Mouse (Mus musculus) CH12.LX (cell line): ENCODE measurements at regions not wholly inside any gene's neighbourhood (a gene's known extent, or its start where the extent isn't known, plus 50 kb on each side); places are given as distances from the start of the nearest gene placed in this dataset.

Experiments used
- DNase-seq: peaks from one replicate; pipeline ENCODE4 v3.0.0-alpha.2; 2013; ENCODE audit errors: extremely low read depth
- H3K27ac ChIP-seq: 2 replicates; pipeline ENCODE4 v1.5.1; 2012; ENCODE audit warnings: low read depth, mild to moderate bottlenecking, control low read depth, moderate library complexity; ENCODE audit not compliant: insufficient read depth
- H3K27me3 ChIP-seq: replicated peaks from 2 replicates; pipeline ENCODE3; 2012; ENCODE audit warnings: inconsistent platforms
- H3K36me3 ChIP-seq, 2 experiments: replicated peaks in 1 of 2; 2 replicates each; pipeline versions ENCODE3 to v1.6.1; 2012; ENCODE audit warnings: inconsistent platforms in 1 of 2, low read length in 1 of 2, mild to moderate bottlenecking in 1 of 2, mixed read lengths in 1 of 2, moderate library complexity in 1 of 2; ENCODE audit not compliant: control insufficient read depth in 1 of 2, insufficient read depth in 1 of 2
- H3K4me1 ChIP-seq, 2 experiments: 2 replicates each; pipeline ENCODE4 v1.6.1; 2012; ENCODE audit warnings: inconsistent platforms in 1 of 2, moderate library complexity in 1 of 2; ENCODE audit not compliant: insufficient read depth in 2 of 2, control insufficient read depth in 1 of 2
- H3K4me2 ChIP-seq: 2 replicates; pipeline ENCODE4 v1.6.1; 2012; ENCODE audit warnings: low read depth, mild to moderate bottlenecking, control low read depth; ENCODE audit not compliant: poor library complexity, insufficient read depth, severe bottlenecking
- H3K4me3 ChIP-seq, 3 experiments: fragments of 150-350 bp in 1 of 3; sonication (generic) in 1 of 3; replicated peaks in 1 of 3; 2 replicates each; pipeline versions ENCODE3 to v1.5.1; 2011 to 2012; ENCODE audit warnings: low read depth in 2 of 3, low read length in 2 of 3, mild to moderate bottlenecking in 2 of 3, moderate library complexity in 2 of 3, control low read depth in 1 of 3, improper control_type of control experiment in 1 of 3, inconsistent platforms in 1 of 3, mixed read lengths in 1 of 3; ENCODE audit not compliant: poor library complexity in 1 of 3
- H3K79me2 ChIP-seq: replicated peaks from 2 replicates; pipeline ENCODE4 v1.6.1; 2012; ENCODE audit warnings: mild to moderate bottlenecking, moderate library complexity; ENCODE audit not compliant: control insufficient read depth, poor library complexity, insufficient read depth, severe bottlenecking; ENCODE audit errors: extremely low read depth
- H3K9ac ChIP-seq: 2 replicates; pipeline ENCODE4 v1.6.1; 2012; ENCODE audit warnings: low read depth, mild to moderate bottlenecking, control low read depth, moderate library complexity; ENCODE audit not compliant: insufficient read depth
- H3K9me3 ChIP-seq: replicated peaks from 2 replicates; pipeline ENCODE3; 2012; ENCODE audit warnings: low read length, inconsistent platforms, mixed read lengths
- CHD2 ChIP-seq: IDR thresholded peaks from 2 replicates; pipeline ENCODE4 v1.6.1; 2011; ENCODE audit warnings: low read length, improper control_type of control experiment
- E2F4 ChIP-seq: IDR thresholded peaks from 2 replicates; pipeline ENCODE4 v1.6.1; 2011; ENCODE audit warnings: low read depth, low read length, improper control_type of control experiment; ENCODE audit not compliant: insufficient replicate concordance
- EP300 ChIP-seq: IDR thresholded peaks from 2 replicates; pipeline ENCODE4 v1.6.1; 2011; ENCODE audit warnings: low read length, improper control_type of control experiment
- ETS1 ChIP-seq: conservative IDR thresholded peaks from 2 replicates; pipeline ENCODE4 v1.6.1; 2012; ENCODE audit warnings: low read depth, mild to moderate bottlenecking, inconsistent platforms, low read length, improper control_type of control experiment, moderate library complexity
- JUND ChIP-seq: conservative IDR thresholded peaks from 2 replicates; pipeline ENCODE4 v1.6.1; 2011; ENCODE audit warnings: low read depth, low read length, improper control_type of control experiment
- MEF2A ChIP-seq: IDR thresholded peaks from 2 replicates; pipeline ENCODE4 v1.6.1; 2014; ENCODE audit warnings: low read depth, mild to moderate bottlenecking, inconsistent platforms, low read length, improper control_type of control experiment, borderline replicate concordance
- NELFE ChIP-seq: IDR thresholded peaks from 2 replicates; pipeline ENCODE4 v1.6.1; 2011; ENCODE audit warnings: low read depth, low read length, improper control_type of control experiment
- NRF1 ChIP-seq: IDR thresholded peaks from 2 replicates; pipeline ENCODE4 v1.6.1; 2014; ENCODE audit warnings: low read depth, mild to moderate bottlenecking, inconsistent platforms, low read length, improper control_type of control experiment, moderate library complexity
- POLR2A ChIP-seq: IDR thresholded peaks from 2 replicates; pipeline ENCODE4 v1.6.1; 2011; ENCODE audit warnings: low read depth, mild to moderate bottlenecking, improper control_type of control experiment, low read length
- RAD21 ChIP-seq: IDR thresholded peaks from 2 replicates; pipeline ENCODE4 v1.6.1; 2011; ENCODE audit warnings: low read depth, mild to moderate bottlenecking, low read length, improper control_type of control experiment, moderate library complexity
- RCOR1 ChIP-seq: conservative IDR thresholded peaks from 2 replicates; pipeline ENCODE4 v1.6.1; 2012; ENCODE audit warnings: low read depth, mild to moderate bottlenecking, inconsistent platforms, low read length, improper control_type of control experiment
- SIN3A ChIP-seq: IDR thresholded peaks from 2 replicates; pipeline ENCODE4 v1.6.1; 2012; ENCODE audit warnings: low read length, improper control_type of control experiment, inconsistent platforms
- SMC3 ChIP-seq: IDR thresholded peaks from 2 replicates; pipeline ENCODE4 v1.6.1; 2011; ENCODE audit warnings: low read depth, low read length, improper control_type of control experiment
- TBP ChIP-seq: conservative IDR thresholded peaks from 2 replicates; pipeline ENCODE4 v1.6.1; 2011; ENCODE audit warnings: low read depth, low read length, improper control_type of control experiment
- TCF12 ChIP-seq: IDR thresholded peaks from 2 replicates; pipeline ENCODE4 v1.6.1; 2014; ENCODE audit warnings: low read depth, mild to moderate bottlenecking, inconsistent platforms, low read length, improper control_type of control experiment
- USF1 ChIP-seq: IDR thresholded peaks from 2 replicates; pipeline ENCODE4 v1.6.1; 2014; ENCODE audit warnings: low read depth, mild to moderate bottlenecking, inconsistent platforms, low read length, improper control_type of control experiment
- ZC3H11A ChIP-seq: IDR thresholded peaks from 2 replicates; pipeline ENCODE4 v1.6.1; 2012; ENCODE audit warnings: low read depth, mild to moderate bottlenecking, inconsistent platforms, low read length, improper control_type of control experiment
- ZMIZ1 ChIP-seq: IDR thresholded peaks from 2 replicates; pipeline ENCODE4 v1.6.1; 2012; ENCODE audit warnings: low read depth, mild to moderate bottlenecking, inconsistent platforms, low read length, improper control_type of control experiment
- dilution Hi-C: fragments of 300-500 bp; cut with MboI; formaldehyde crosslinking; loops from 2 replicates; pipeline ENCODE4 v1.14.3; 2020; ENCODE audit warnings: low sequenced_read_pairs; ENCODE audit not compliant: extremely low pct_unique_long_range_greater_than_20kb, extremely low pct_ligation_motif_present
- in situ Hi-C: fragments of 300-500 bp; cut with MboI; formaldehyde crosslinking; loops from 3 replicates; pipeline ENCODE4 v1.14.3; 2019; ENCODE audit warnings: low sequenced_read_pairs, low pct_ligation_motif_present, low pct_unique_long_range_greater_than_20kb, mixed read lengths

DNA sequence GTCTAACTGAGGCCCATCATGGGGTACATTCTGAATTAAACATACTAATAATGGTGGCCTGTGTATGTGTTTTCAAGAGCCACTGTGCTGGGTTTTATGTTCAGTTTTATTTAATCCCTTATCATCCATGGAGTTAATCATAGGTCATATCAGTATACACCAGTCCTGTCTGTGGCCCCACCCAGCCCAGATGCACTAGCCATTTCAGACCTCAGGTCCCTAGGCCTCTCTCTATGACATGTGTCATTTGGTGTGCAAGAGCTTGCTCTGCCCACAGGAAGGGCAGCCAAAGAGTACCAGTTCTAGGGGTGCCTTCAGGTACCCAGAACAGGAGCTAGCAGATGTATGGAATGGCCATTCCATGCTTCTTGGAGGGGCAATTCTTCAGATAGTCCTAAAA is 437.7 kb downstream of the Bcl11a start:
- no peaks in the 10 kb centered on the region for H3K27me3 ChIP-seq
- H3K79me2 ChIP-seq = no peaks in the 10 kb centered on the region
- H3K36me3 ChIP-seq = no peaks in the 10 kb centered on the region
- in situ Hi-C loops = no loop called here
- dilution Hi-C loops = no loop called here
- TF ChIP-seq NRF1 = no peak
- no peak for TF ChIP-seq TCF12
- TF ChIP-seq ZMIZ1 = no peak
- no peak for TF ChIP-seq RAD21
- TF ChIP-seq RCOR1 = no peak
- no peak for TF ChIP-seq JUND
- no peak overlapping the region for H3K9ac ChIP-seq
- no peak overlapping the region for H3K4me3 ChIP-seq
- no peaks in the 10 kb centered on the region for H3K9me3 ChIP-seq
- no peak overlapping the region for H3K4me2 ChIP-seq
- no peak for DNase-seq
- no peaks in the 10 kb centered on the region for H3K4me1 ChIP-seq
- H3K27ac ChIP-seq = no peak overlapping the region

DNA sequence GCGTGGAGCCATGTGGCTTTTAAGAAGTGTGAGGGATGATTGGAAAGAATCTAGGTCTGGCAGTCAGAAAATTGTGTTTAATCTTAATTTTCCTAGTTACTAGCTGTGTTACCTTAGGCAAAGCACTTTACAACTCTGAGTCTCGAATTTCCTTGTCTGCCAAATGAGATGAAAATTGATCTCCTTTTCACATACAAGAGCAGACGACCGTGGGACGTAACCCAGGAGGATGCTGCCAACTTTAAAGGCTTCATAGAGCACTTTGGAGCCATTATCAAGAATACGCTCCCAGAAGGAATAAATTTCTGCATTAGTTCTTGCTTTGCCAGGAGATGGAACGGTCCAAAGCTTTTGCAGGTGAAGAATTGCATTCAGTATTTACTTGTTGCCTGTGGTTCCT is 457.6 kb downstream of the Bcl11a start:
- no peak overlapping the region for H3K4me3 ChIP-seq
- in situ Hi-C loops (no loop called here), dilution Hi-C loops (no loop called here)
- no peaks in the 10 kb centered on the region for H3K9me3 ChIP-seq
- no peaks in the 10 kb centered on the region for H3K4me1 ChIP-seq
- no peak overlapping the region for H3K4me2 ChIP-seq
- no peaks in the 10 kb centered on the region for H3K79me2 ChIP-seq
- TF ChIP-seq ETS1 (no peak), RAD21 (no peak), E2F4 (no peak), NELFE (no peak), TBP (no peak), POLR2A (no peak), CHD2 (no peak), ZC3H11A (no peak)
- no peaks in the 10 kb centered on the region for H3K36me3 ChIP-seq
- no peak overlapping the region for H3K9ac ChIP-seq
- DNase-seq = no peak
- H3K27me3 ChIP-seq = no peaks in the 10 kb centered on the region
- H3K27ac ChIP-seq = no peak overlapping the region

DNA sequence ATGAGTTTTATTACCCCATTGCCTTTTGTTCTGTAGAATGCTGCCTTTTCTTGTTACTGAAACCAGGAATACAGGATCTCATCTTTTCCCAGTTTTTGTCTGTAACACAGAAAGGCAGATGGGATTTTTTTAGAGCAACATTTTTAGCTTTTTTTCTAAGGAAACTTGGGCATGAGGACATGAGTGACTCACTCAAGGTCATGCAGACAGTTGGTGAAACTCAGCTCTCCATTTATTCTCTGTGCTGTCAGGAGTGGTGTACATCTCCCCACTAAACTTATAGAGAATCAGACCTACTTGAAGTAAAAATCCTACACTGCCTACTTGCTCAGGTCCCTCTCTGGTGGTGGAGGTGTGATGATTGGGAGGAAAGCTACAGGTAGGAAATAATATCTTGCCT is 459.9 kb downstream of the Bcl11a start:
- no peak overlapping the region for H3K4me2 ChIP-seq
- in situ Hi-C loops = no loop called here
- H3K9ac ChIP-seq = no peak overlapping the region
- no peaks in the 10 kb centered on the region for H3K4me1 ChIP-seq
- no peak overlapping the region for H3K27ac ChIP-seq
- no peaks in the 10 kb centered on the region for H3K36me3 ChIP-seq
- no peak overlapping the region for H3K4me3 ChIP-seq
- H3K27me3 ChIP-seq = no peaks in the 10 kb centered on the region
- no peak for DNase-seq
- no peaks in the 10 kb centered on the region for H3K9me3 ChIP-seq
- dilution Hi-C loops = no loop called here
- no peaks in the 10 kb centered on the region for H3K79me2 ChIP-seq
- no peak for TF ChIP-seq MEF2A
- no peak for TF ChIP-seq SIN3A
- TF ChIP-seq JUND = no peak
- TF ChIP-seq EP300 = no peak
- TF ChIP-seq USF1 = no peak
- TF ChIP-seq SMC3 = no peak
